Mouse (Mus musculus) WW6 (cell line): ENCODE data around the gene St3gal4.

Experiments used
- DNase-seq: peaks from one replicate; pipeline ENCODE4 v3.0.0-alpha.2; 2013; ENCODE audit warnings: low read depth, low spot score

The St3gal4 gene

GRCm38 (mm10) chr9:35128995-35129418 lies 9.9 kb upstream of the St3gal4 start:
- no peak for DNase-seq

- no peak for DNase-seq
These were observed 9.5 kb upstream of the St3gal4 start for GRCm38 (mm10) chr9:35128564-35128963.

- no peak for DNase-seq
These were observed 8.5 kb upstream of the St3gal4 start for GRCm38 (mm10) chr9:35127561-35127960.

- DNase-seq = no peak
These were observed 8.1 kb upstream of the St3gal4 start for GRCm38 (mm10) chr9:35127147-35127546.

GRCm38 (mm10) chr9:35124678-35124955 lies 5.5 kb upstream of the St3gal4 start:
- DNase-seq = no peak

- no peak for DNase-seq
These were observed 5.0 kb upstream of the St3gal4 start for GRCm38 (mm10) chr9:35123804-35124677.

GRCm38 (mm10) chr9:35123456-35123803 lies 4.4 kb upstream of the St3gal4 start:
- no peak for DNase-seq

GRCm38 (mm10) chr9:35122551-35123266 lies 3.6 kb upstream of the St3gal4 start:
- DNase-seq = no peak

- DNase-seq = no peak
These were observed 505 bp downstream of the St3gal4 start for GRCm38 (mm10) chr9:35118563-35118962.

- DNase-seq = no peak
These were observed 1.4 kb downstream of the St3gal4 start for GRCm38 (mm10) chr9:35117384-35118295.

- no peak for DNase-seq
These were observed 2.4 kb downstream of the St3gal4 start for GRCm38 (mm10) chr9:35116391-35117381.

GRCm38 (mm10) chr9:35115804-35116203 lies 3.3 kb downstream of the St3gal4 start:
- DNase-seq = no peak

- DNase-seq = no peak
These were observed 3.8 kb downstream of the St3gal4 start for GRCm38 (mm10) chr9:35115299-35115698.

- DNase-seq = no peak
These were observed 4.8 kb downstream of the St3gal4 start for GRCm38 (mm10) chr9:35114234-35114633.

GRCm38 (mm10) chr9:35111941-35112595 lies 7.0 kb downstream of the St3gal4 start:
- DNase-seq = no peak

GRCm38 (mm10) chr9:35111446-35111845 lies 7.6 kb downstream of the St3gal4 start:
- DNase-seq = no peak

GRCm38 (mm10) chr9:35110567-35110966 lies 8.5 kb downstream of the St3gal4 start:
- DNase-seq = no peak

- no peak for DNase-seq
These were observed 9.0 kb downstream of the St3gal4 start for GRCm38 (mm10) chr9:35110051-35110450.

- DNase-seq = no peak
These were observed 10.2 kb downstream of the St3gal4 start for GRCm38 (mm10) chr9:35108916-35109315.

GRCm38 (mm10) chr9:35108066-35108465 lies 11.0 kb downstream of the St3gal4 start:
- no peak for DNase-seq
